In the genomic region with DNA sequence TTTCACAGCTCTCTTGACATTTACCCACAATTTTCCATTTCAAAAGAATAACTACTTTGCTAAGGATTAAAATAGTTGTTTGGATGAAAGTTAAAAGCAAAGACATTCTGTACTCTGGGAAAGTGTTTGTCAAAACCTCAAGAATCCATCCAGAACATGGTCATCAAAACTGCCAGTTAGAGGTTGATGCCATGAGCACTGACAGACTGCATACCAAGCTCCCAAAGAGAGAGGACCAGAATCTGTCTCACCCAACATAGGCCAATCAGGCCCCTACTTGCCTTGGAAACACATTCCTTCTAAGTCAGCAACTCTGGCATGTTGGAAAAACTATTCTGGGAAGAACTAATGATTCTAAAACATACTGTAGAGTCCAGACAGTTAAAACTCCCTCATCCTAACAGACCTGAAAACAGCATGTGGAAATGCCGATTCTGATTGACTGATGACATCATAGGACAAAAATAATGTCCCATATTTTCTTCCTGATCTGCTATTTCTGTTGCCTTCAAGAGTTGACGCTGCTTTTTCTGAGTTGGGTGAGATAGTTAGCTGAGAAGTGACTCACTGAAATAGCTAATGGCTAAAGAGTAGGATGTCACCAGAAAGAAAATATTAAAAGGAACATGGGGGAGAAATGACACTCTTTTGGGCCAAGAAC, we compare ENCODE assay signal across 20 mouse cellular contexts.
DNase-seq lines count a peak whose midpoint lies in the region; ATAC-seq and TF ChIP-seq lines count a peak whose summit lies in the region.
"Had no signal": no experiment of that assay in that cellular context is flagged by ENCODE, and none has a peak within 500 bp of the region (broad histone marks: within the 10 kb centered on the region; RNA-seq: fewer than 3 reads in every experiment).

No protein-coding gene starts in this region.

- no peak overlapping the region for H3K4me2 ChIP-seq in forebrain, postnatal 0 days (ENCODE audit: low read depth)
- no peak overlapping the region for H3K4me2 ChIP-seq in forebrain, embryonic 16.5 days (ENCODE audit: low read length)
- H3K4me2 ChIP-seq in lung, postnatal 0 days (replicated peaks; ENCODE audit: low read depth, low read length) = no peak overlapping the region
- H3K4me2 ChIP-seq: embryonic facial prominence, embryonic 12.5 days; hindbrain, embryonic 14.5 days; intestine, embryonic 15.5 days had no signal

- no peaks in the 10 kb centered on the region for H3K36me3 ChIP-seq in forebrain, postnatal 0 days (ENCODE audit: insufficient read depth)
- H3K36me3 ChIP-seq in forebrain, embryonic 16.5 days (ENCODE audit: control insufficient read depth, insufficient read depth) = no peaks in the 10 kb centered on the region
- H3K36me3 ChIP-seq in lung, postnatal 0 days (ENCODE audit: insufficient read depth, low read length) = no peaks in the 10 kb centered on the region
- no peaks in the 10 kb centered on the region for H3K36me3 ChIP-seq in midbrain, embryonic 10.5 days
- H3K36me3 ChIP-seq: embryonic facial prominence, embryonic 12.5 days; forebrain, embryonic 10.5 days; G1E; intestine, embryonic 15.5 days had no signal

- peak; percentile 50 for ATAC-seq in forebrain, postnatal 0 days
- ATAC-seq in forebrain, embryonic 16.5 days = no peak
- ATAC-seq in lung, postnatal 0 days = no peak
- ATAC-seq in activated CD4-positive, CD25-positive, alpha-beta regulatory T cell, adult 4 months = no peak
- ATAC-seq: CD4-positive, CD25-positive, alpha-beta regulatory T cell, adult 4 months; forebrain, embryonic 14.5 days had no signal

- no peaks in the 10 kb centered on the region for H3K9me3 ChIP-seq in forebrain, postnatal 0 days (ENCODE audit: low read length)
- no peaks in the 10 kb centered on the region for H3K9me3 ChIP-seq in forebrain, embryonic 16.5 days (ENCODE audit: control insufficient read depth, low read length)
- no peaks in the 10 kb centered on the region for H3K9me3 ChIP-seq in lung, postnatal 0 days (ENCODE audit: low read length)
- 0 out of 2 replicates have a peak, but pooled peaks cover 5% of the 10 kb centered on the region for H3K9me3 ChIP-seq in midbrain, embryonic 10.5 days (replicated peaks)
- H3K9me3 ChIP-seq: embryonic facial prominence, embryonic 12.5 days; forebrain, embryonic 10.5 days; intestine, embryonic 15.5 days had no signal

- H3K4me1 ChIP-seq in forebrain, postnatal 0 days (ENCODE audit: insufficient read depth) = no peaks in the 10 kb centered on the region
- H3K4me1 ChIP-seq in forebrain, embryonic 16.5 days (replicated peaks; ENCODE audit: control insufficient read depth, insufficient read depth, low read length) = no peaks in the 10 kb centered on the region
- no peaks in the 10 kb centered on the region for H3K4me1 ChIP-seq in lung, postnatal 0 days (ENCODE audit: insufficient read depth, low read depth, low read length)
- peaks cover 17% of the 10 kb centered on the region for H3K4me1 ChIP-seq in midbrain, embryonic 10.5 days
- H3K4me1 ChIP-seq: intestine, embryonic 15.5 days had no signal

- no peak overlapping the region for H3K9ac ChIP-seq in forebrain, postnatal 0 days
- H3K9ac ChIP-seq in forebrain, embryonic 16.5 days (replicated peaks; ENCODE audit: low read depth, low read length) = no peak overlapping the region
- H3K9ac ChIP-seq in lung, postnatal 0 days (replicated peaks; ENCODE audit: low read depth) = no peak overlapping the region
- H3K9ac ChIP-seq: embryonic facial prominence, embryonic 12.5 days; hindbrain, embryonic 14.5 days; intestine, embryonic 15.5 days had no signal

- TF ChIP-seq EP300 in lung, postnatal 0 days (IDR thresholded peaks at IDR 0.05) = no peak

- no peak for DNase-seq in forebrain, postnatal 0 days
- DNase-seq in lung, postnatal 25 days (ENCODE audit: low spot score) = peak; percentile 2
- DNase-seq in lung, postnatal 0 days (ENCODE audit: low spot score) = no peak
- peak; percentile 75 for DNase-seq in fibroblast of lung, adult 2 months (ENCODE audit: low read depth)
- DNase-seq in midbrain, embryonic 10.5 days (ENCODE audit: low spot score) = no peak
- no peak for DNase-seq in cerebellum, adult 11-12 months
- DNase-seq: adrenal gland, postnatal 14 days; B cell, adult 2 months; cerebellum, adult 2 months; gastrocnemius, postnatal 36 days; heart, adult 11 months had no signal

- TF ChIP-seq CTCF in forebrain, postnatal 0 days (IDR thresholded peaks at IDR 0.05; ENCODE audit: low read depth) = no peak
- TF ChIP-seq CTCF in lung, postnatal 0 days (IDR thresholded peaks at IDR 0.05) = no peak

- no peaks in the 10 kb centered on the region for H3K27me3 ChIP-seq in forebrain, postnatal 0 days (ENCODE audit: insufficient read depth, low read length)
- no peaks in the 10 kb centered on the region for H3K27me3 ChIP-seq in forebrain, embryonic 16.5 days (replicated peaks; ENCODE audit: control insufficient read depth, insufficient read depth, low read length)
- no peaks in the 10 kb centered on the region for H3K27me3 ChIP-seq in lung, postnatal 0 days (replicated peaks; ENCODE audit: insufficient read depth, low read length)
- peaks cover 7% of the 10 kb centered on the region; the same call in 1 of the 2 replicates for H3K27me3 ChIP-seq in midbrain, embryonic 10.5 days (ENCODE audit: low read depth, poor library complexity, severe bottlenecking)
- H3K27me3 ChIP-seq: embryonic facial prominence, embryonic 12.5 days; intestine, embryonic 15.5 days had no signal

- 85% methylated on average over 2 of the region's 2 CpGs for WGBS in forebrain, postnatal 0 days
- WGBS in forebrain, embryonic 16.5 days = 91% methylated on average over 2 of the region's 2 CpGs
- whole genome bisulfite sequencing in lung, postnatal 0 days = 84% methylated on average over 2 of the region's 2 CpGs
- WGBS in midbrain, embryonic 10.5 days = 86% methylated on average over 2 of the region's 2 CpGs

- H3K27ac ChIP-seq in forebrain, postnatal 0 days (ENCODE audit: low read depth, low read length) = no peak overlapping the region
- H3K27ac ChIP-seq in forebrain, embryonic 16.5 days (ENCODE audit: low read length) = no peak overlapping the region
- no peak overlapping the region for H3K27ac ChIP-seq in lung, postnatal 0 days (ENCODE audit: low read length)
- no peak overlapping the region for H3K27ac ChIP-seq in midbrain, embryonic 10.5 days (replicated peaks)
- H3K27ac ChIP-seq: forebrain, embryonic 10.5 days; hindbrain, embryonic 14.5 days; intestine, embryonic 15.5 days had no signal

- H3K4me3 ChIP-seq in forebrain, postnatal 0 days (ENCODE audit: low read depth, low read length) = no peak overlapping the region
- H3K4me3 ChIP-seq in forebrain, embryonic 16.5 days (replicated peaks; ENCODE audit: low read length) = no peak overlapping the region
- H3K4me3 ChIP-seq in lung, postnatal 0 days (ENCODE audit: low read depth, low read length) = no peak overlapping the region
- H3K4me3 ChIP-seq in midbrain, embryonic 10.5 days = no peak overlapping the region
- H3K4me3 ChIP-seq: embryonic facial prominence, embryonic 12.5 days; forebrain, embryonic 10.5 days; intestine, embryonic 15.5 days had no signal

Comparison
In these comparisons a context has a peak if more than half of its experiments do, and no peak if none do; other contexts are left out.
1. DNase-seq: peak in lung, postnatal 25 days (single experiment) and fibroblast of lung, adult 2 months (single experiment); none in forebrain, postnatal 0 days (single experiment), lung, postnatal 0 days (single experiment), midbrain, embryonic 10.5 days (single experiment) and cerebellum, adult 11-12 months (single experiment).